Mouse (Mus musculus) intestine, embryonic 14.5 days (tissue): ENCODE measurements around the gene Acbd6. TPM values are rescaled to one million over a fixed set of nuclear protein-coding genes. Genes with fewer than 3 reads are reported as not detected.

Source experiments
- ATAC-seq: fragments of 200-750 bp; cut with Nextera tagmentation; replicated peaks from 2 replicates; pipeline ENCODE4 v1.8.0; 2017; ENCODE audit warnings: low read depth, moderate number of reproducible peaks, moderate TSS enrichment, moderate library complexity; ENCODE audit not compliant: low FRiP score, low TSS enrichment
- DNase-seq: peaks from one replicate; pipeline ENCODE4 v3.0.0-alpha.2; 2018; ENCODE audit warnings: low spot score
- H3K27ac ChIP-seq: fragments of 300-500 bp; sonication (generic); 2 replicates; pipeline ENCODE4 v1.5.1; 2014; ENCODE audit warnings: low read depth, mild to moderate bottlenecking, control low read depth
- H3K27me3 ChIP-seq: fragments of 300-500 bp; sonication (generic); replicated peaks from 2 replicates; pipeline ENCODE4 v1.6.1; 2014; ENCODE audit warnings: low read length, control low read depth; ENCODE audit not compliant: control insufficient read depth, insufficient read depth
- H3K36me3 ChIP-seq: fragments of 300-500 bp; sonication (generic); 2 replicates; pipeline ENCODE4 v1.6.1; 2014; ENCODE audit warnings: low read length, control low read depth; ENCODE audit not compliant: control insufficient read depth, insufficient read depth
- H3K4me1 ChIP-seq: fragments of 300-500 bp; sonication (generic); replicated peaks from 2 replicates; pipeline ENCODE4 v1.6.1; 2014; ENCODE audit warnings: low read length, control low read depth, mixed read lengths; ENCODE audit not compliant: control insufficient read depth, insufficient read depth
- H3K4me2 ChIP-seq: fragments of 300-500 bp; sonication (generic); 2 replicates; pipeline ENCODE4 v1.6.1; 2014; ENCODE audit warnings: low read length
- H3K4me3 ChIP-seq: fragments of 300-500 bp; sonication (generic); 2 replicates; pipeline ENCODE4 v1.5.1; 2014; ENCODE audit warnings: low read depth, low read length, control low read depth, mixed read lengths
- H3K9ac ChIP-seq: fragments of 300-500 bp; sonication (generic); 2 replicates; pipeline ENCODE4 v1.6.1; 2014; ENCODE audit warnings: mild to moderate bottlenecking, low read length
- H3K9me3 ChIP-seq: fragments of 300-500 bp; sonication (generic); 2 replicates; pipeline ENCODE4 v1.6.1; 2016; ENCODE audit warnings: low read length, control low read depth; ENCODE audit not compliant: control insufficient read depth
- WGBS: fragments of 180-500 bp; shearing (Covaris S2); extraction: QIAGEN DNeasy Blood & Tissue Kit; methylation state at CpG from one replicate; pipeline ENCODE4 v1.1.7; 2014; 5-methylcytosine and 5-hydroxymethylcytosine counted together
- polyA plus RNA-seq: library from polyadenylated mRNA; unstranded; fragments of >200 nt; fragmentation: Nextera tagmentation; extraction: Ambion mirVana; gene quantifications from 2 replicates; pipeline ENCODE4 v1.2.1, GENCODE M21; 2014

Gene Acbd6
- polyA plus RNA-seq, 1 experiment from 2014 or later: 70.4 TPM

GRCm38 (mm10) chr1:155527027-155527786 lies 30.7 kb upstream of the Acbd6 start:
- DNase-seq (no peak), ATAC-seq (peak; percentile 67)
- Histone ChIP-seq H3K4me1 (peaks cover 6% of the 10 kb centered on the region), H3K4me3 (no peak overlapping the region), H3K4me2 (no peak overlapping the region), H3K9me3 (peaks cover 8% of the 10 kb centered on the region), H3K9ac (no peak overlapping the region), H3K36me3 (no peaks in the 10 kb centered on the region), H3K27me3 (no peaks in the 10 kb centered on the region), H3K27ac (no peak overlapping the region)
- 30% methylated on average over 12 of the region's 12 CpGs for WGBS

- no peaks in the 10 kb centered on the region for H3K36me3 ChIP-seq
- DNase-seq: no peak
- no peak overlapping the region for H3K4me2 ChIP-seq
- no peak overlapping the region for H3K27ac ChIP-seq
- H3K9me3 ChIP-seq: peaks cover 8% of the 10 kb centered on the region
- 15% methylated on average over 8 of the region's 8 CpGs for WGBS
- no peaks in the 10 kb centered on the region for H3K27me3 ChIP-seq
- no peak for ATAC-seq
- H3K4me3 ChIP-seq: no peak overlapping the region
- H3K9ac ChIP-seq: no peak overlapping the region
- H3K4me1 ChIP-seq: peaks cover 6% of the 10 kb centered on the region
Observed at GRCm38 (mm10) chr1:155527787-155528158, 30.1 kb upstream of the Acbd6 start.

- H3K36me3 ChIP-seq: no peaks in the 10 kb centered on the region
- H3K4me1 ChIP-seq: peaks cover 6% of the 10 kb centered on the region
- WGBS: 24% methylated on average over 11 of the region's 11 CpGs
- H3K4me3 ChIP-seq: no peak overlapping the region
- no peaks in the 10 kb centered on the region for H3K27me3 ChIP-seq
- DNase-seq: no peak
- H3K27ac ChIP-seq: no peak overlapping the region
- no peak for ATAC-seq
- no peak overlapping the region for H3K4me2 ChIP-seq
- no peak overlapping the region for H3K9ac ChIP-seq
- H3K9me3 ChIP-seq: peaks cover 8% of the 10 kb centered on the region
Observed at GRCm38 (mm10) chr1:155528405-155529119, 29.4 kb upstream of the Acbd6 start.

GRCm38 (mm10) chr1:155529120-155529963 lies 28.6 kb upstream of the Acbd6 start:
- Histone ChIP-seq H3K9ac (no peak overlapping the region), H3K4me2 (no peak overlapping the region), H3K4me1 (peaks cover 6% of the 10 kb centered on the region), H3K27me3 (no peaks in the 10 kb centered on the region), H3K9me3 (peaks cover 8% of the 10 kb centered on the region), H3K4me3 (no peak overlapping the region), H3K36me3 (no peaks in the 10 kb centered on the region), H3K27ac (no peak overlapping the region)
- DNase-seq (no peak), ATAC-seq (no peak)
- 73% methylated on average over 19 of the region's 19 CpGs for WGBS

GRCm38 (mm10) chr1:155530561-155531457 lies 27.1 kb upstream of the Acbd6 start:
- ATAC-seq (no peak), DNase-seq (no peak)
- H3K9me3 ChIP-seq: peaks cover 8% of the 10 kb centered on the region
- H3K27ac ChIP-seq: no peak overlapping the region
- no peaks in the 10 kb centered on the region for H3K27me3 ChIP-seq
- H3K4me2 ChIP-seq: no peak overlapping the region
- H3K9ac ChIP-seq: no peak overlapping the region
- no peak overlapping the region for H3K4me3 ChIP-seq
- 71% methylated on average over 21 of the region's 21 CpGs for WGBS
- no peaks in the 10 kb centered on the region for H3K36me3 ChIP-seq
- peaks cover 6% of the 10 kb centered on the region for H3K4me1 ChIP-seq

- no peak for DNase-seq
- Histone ChIP-seq H3K4me3 (no peak overlapping the region), H3K4me1 (peaks cover 6% of the 10 kb centered on the region; the same call in 1 of the 2 replicates), H3K9ac (no peak overlapping the region), H3K27me3 (no peaks in the 10 kb centered on the region), H3K27ac (no peak overlapping the region), H3K36me3 (no peaks in the 10 kb centered on the region), H3K4me2 (no peak overlapping the region), H3K9me3 (peaks cover 8% of the 10 kb centered on the region)
- no peak for ATAC-seq
- WGBS: 86% methylated on average over 5 of the region's 5 CpGs
Observed at GRCm38 (mm10) chr1:155532396-155532795, 25.5 kb upstream of the Acbd6 start.

- peaks cover 8% of the 10 kb centered on the region for H3K9me3 ChIP-seq
- H3K27ac ChIP-seq: no peak overlapping the region
- ATAC-seq (no peak), DNase-seq (no peak)
- H3K27me3 ChIP-seq: no peaks in the 10 kb centered on the region
- peaks cover 5% of the 10 kb centered on the region; the same call in 1 of the 2 replicates for H3K4me1 ChIP-seq
- H3K36me3 ChIP-seq: no peaks in the 10 kb centered on the region
- 60% methylated on average over 9 of the region's 9 CpGs for WGBS
- no peak overlapping the region for H3K4me2 ChIP-seq
- H3K9ac ChIP-seq: no peak overlapping the region
- no peak overlapping the region for H3K4me3 ChIP-seq
Observed at GRCm38 (mm10) chr1:155532833-155533688, 24.9 kb upstream of the Acbd6 start.
